21 mouse cellular contexts compared by ENCODE assay signal in genomic region chr6:102322614-102323284, GRCm38 (mm10).
DNase-seq lines count a peak whose midpoint lies in the region; ATAC-seq and TF ChIP-seq lines count a peak whose summit lies in the region.
"Had no signal": no experiment of that assay in that cellular context is flagged by ENCODE, and none has a peak within 500 bp of the region (broad histone marks: within the 10 kb centered on the region; RNA-seq: fewer than 3 reads in every experiment).

No protein-coding gene starts in this region.

- no peaks in the 10 kb centered on the region for H3K9me3 ChIP-seq in embryonic facial prominence, embryonic 14.5 days (ENCODE audit: control insufficient read depth, low read length)
- no peaks in the 10 kb centered on the region for H3K9me3 ChIP-seq in embryonic facial prominence, embryonic 10.5 days
- H3K9me3 ChIP-seq: embryonic facial prominence, embryonic 13.5 days; heart, embryonic 12.5 days; hindbrain, embryonic 10.5 days; intestine, embryonic 15.5 days had no signal

- no peaks in the 10 kb centered on the region for H3K36me3 ChIP-seq in embryonic facial prominence, embryonic 14.5 days (ENCODE audit: control insufficient read depth, insufficient read depth, low read length)
- no peaks in the 10 kb centered on the region for H3K36me3 ChIP-seq in embryonic facial prominence, embryonic 10.5 days (replicated peaks)
- H3K36me3 ChIP-seq: embryonic facial prominence, embryonic 13.5 days; G1E; heart, embryonic 12.5 days; hindbrain, embryonic 10.5 days; intestine, embryonic 15.5 days had no signal

- no peaks in the 10 kb centered on the region for H3K27me3 ChIP-seq in embryonic facial prominence, embryonic 14.5 days (replicated peaks; ENCODE audit: control insufficient read depth, insufficient read depth, low read length)
- H3K27me3 ChIP-seq in embryonic facial prominence, embryonic 10.5 days (replicated peaks; ENCODE audit: low read depth, poor library complexity, severe bottlenecking) = no peaks in the 10 kb centered on the region
- H3K27me3 ChIP-seq: embryonic facial prominence, embryonic 13.5 days; heart, embryonic 12.5 days; intestine, embryonic 15.5 days had no signal

- no peak overlapping the region for H3K9ac ChIP-seq in embryonic facial prominence, embryonic 14.5 days (ENCODE audit: low read depth, low read length)
- H3K9ac ChIP-seq: embryonic facial prominence, embryonic 13.5 days; heart, embryonic 12.5 days; hindbrain, embryonic 14.5 days; intestine, embryonic 15.5 days had no signal

- no peak overlapping the region for H3K27ac ChIP-seq in embryonic facial prominence, embryonic 14.5 days (replicated peaks; ENCODE audit: low read depth, low read length)
- no peak overlapping the region for H3K27ac ChIP-seq in embryonic facial prominence, embryonic 10.5 days (replicated peaks)
- no peak overlapping the region for H3K27ac ChIP-seq in layer of hippocampus, adult 2 months
- H3K27ac ChIP-seq: embryonic facial prominence, embryonic 13.5 days; hindbrain, embryonic 10.5 days; hindbrain, embryonic 14.5 days; intestine, embryonic 15.5 days had no signal

- no peak overlapping the region for H3K4me3 ChIP-seq in embryonic facial prominence, embryonic 14.5 days (ENCODE audit: low read depth, low read length)
- no peak overlapping the region for H3K4me3 ChIP-seq in embryonic facial prominence, embryonic 10.5 days
- H3K4me3 ChIP-seq in layer of hippocampus, adult 2 months = no peak overlapping the region
- H3K4me3 ChIP-seq: embryonic facial prominence, embryonic 13.5 days; heart, embryonic 12.5 days; hindbrain, embryonic 10.5 days; intestine, embryonic 15.5 days had no signal

- no peak overlapping the region for H3K4me2 ChIP-seq in embryonic facial prominence, embryonic 14.5 days (ENCODE audit: low read depth, low read length)
- H3K4me2 ChIP-seq: embryonic facial prominence, embryonic 13.5 days; heart, embryonic 12.5 days; hindbrain, embryonic 14.5 days; intestine, embryonic 15.5 days had no signal

- ATAC-seq in embryonic facial prominence, embryonic 14.5 days (ENCODE audit: low read depth) = no peak
- ATAC-seq: CD4-positive, CD25-positive, alpha-beta regulatory T cell, adult 4 months; intestine, embryonic 15.5 days had no signal

- TF ChIP-seq CTCF in layer of hippocampus, adult 2 months (conservative IDR thresholded peaks at IDR 0.05) = no peak

- 52% methylated on average over 4 of the region's 4 CpGs for WGBS in embryonic facial prominence, embryonic 14.5 days
- 80% methylated on average over 4 of the region's 4 CpGs for WGBS in embryonic facial prominence, embryonic 10.5 days

- H3K4me1 ChIP-seq in embryonic facial prominence, embryonic 14.5 days (ENCODE audit: control insufficient read depth, insufficient read depth, low read length) = no peaks in the 10 kb centered on the region
- H3K4me1 ChIP-seq in embryonic facial prominence, embryonic 10.5 days = no peaks in the 10 kb centered on the region
- H3K4me1 ChIP-seq: embryonic facial prominence, embryonic 13.5 days; heart, embryonic 12.5 days; hindbrain, embryonic 10.5 days; intestine, embryonic 15.5 days had no signal

- peak; percentile 14 for DNase-seq in embryonic facial prominence, embryonic 14.5 days (ENCODE audit: low spot score)
- no peak for DNase-seq in embryonic facial prominence, embryonic 10.5 days (ENCODE audit: low spot score)
- peak; percentile 26 to 65 for DNase-seq in layer of hippocampus, adult 2 months (ENCODE audit: low spot score in 2 of 2)
- no peak for DNase-seq in layer of hippocampus, adult 9-10 months (ENCODE audit: low spot score)
- peak; percentile 15 for DNase-seq in retina, postnatal 1 day
- DNase-seq in retina, embryonic 14.5 days (ENCODE audit: low spot score) = no peak
- DNase-seq in cerebellum, adult 18-20 months = no peak
- DNase-seq: adrenal gland, adult 8-10 months; adrenal gland, postnatal 36 days; B cell, adult 2 months; cerebellum, adult 11 months; cerebellum, adult 9-10 months; cerebellum, postnatal 25 days; gastrocnemius, postnatal 14 days had no signal

Comparison
In these comparisons a context has a peak if more than half of its experiments do, and no peak if none do; other contexts are left out.
1. DNase-seq: peak in embryonic facial prominence, embryonic 14.5 days (single experiment), layer of hippocampus, adult 2 months (2 of 2) and retina, postnatal 1 day (single experiment); none in embryonic facial prominence, embryonic 10.5 days (single experiment), layer of hippocampus, adult 9-10 months (single experiment), retina, embryonic 14.5 days (single experiment) and cerebellum, adult 18-20 months (0 of 2).